Mouse (Mus musculus): ENCODE results near the gene Fign.

DNA sequence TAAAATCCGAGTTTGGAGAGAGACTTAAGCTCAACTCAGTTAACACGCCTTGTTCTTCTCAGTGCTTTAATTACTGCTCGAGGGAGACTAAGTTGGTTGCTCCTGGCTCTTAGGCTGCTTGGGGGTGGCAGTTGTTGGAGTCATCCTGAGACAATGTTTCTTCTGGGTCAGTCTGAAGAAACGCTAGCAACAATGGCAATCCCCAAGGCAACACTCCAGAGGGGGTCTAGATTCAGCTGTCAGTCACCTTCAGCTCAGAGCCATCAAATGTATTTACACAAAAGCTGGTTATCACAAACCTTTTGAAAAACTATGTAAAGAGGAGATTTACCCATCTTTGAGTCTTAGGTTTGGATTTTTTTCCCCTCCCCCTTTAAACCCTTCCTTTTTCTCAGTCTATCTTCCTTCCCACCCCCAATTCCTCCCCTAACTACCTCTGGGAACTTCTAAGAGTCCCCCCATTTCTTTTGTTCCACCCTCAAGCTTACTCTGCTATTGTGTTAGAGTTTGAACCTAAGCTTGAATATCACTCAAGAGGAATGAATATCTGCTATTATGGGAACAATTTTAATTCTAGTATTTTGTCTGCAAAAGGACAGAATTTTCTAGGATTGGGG is 171.2 kb downstream of the Fign start:
- TF ChIP-seq CTCF (IDR thresholded peaks at IDR 0.05), result no peak
- no peak for TF ChIP-seq POLR2A (IDR thresholded peaks at IDR 0.05; ENCODE audit: insufficient read depth, low read depth, low read length)
- no peak for TF ChIP-seq EP300 (IDR thresholded peaks at IDR 0.05; ENCODE audit: insufficient read depth, low read depth, low read length)

All from heart, adult 2 months (tissue).